Mouse (Mus musculus) embryonic facial prominence, embryonic 15.5 days (tissue): ENCODE measurements around the gene Cdh26. TPM values are rescaled to one million over a fixed set of nuclear protein-coding genes. Genes with fewer than 3 reads are reported as not detected.

Experiments used
- ATAC-seq: fragments of 200-750 bp; cut with Nextera tagmentation; 2 replicates; pipeline ENCODE4 v1.8.0; 2017; ENCODE audit warnings: low read depth, moderate TSS enrichment; ENCODE audit not compliant: insufficient number of reproducible peaks, low FRiP score, low TSS enrichment
- H3K27ac ChIP-seq: fragments of 300-500 bp; sonication (generic); replicated peaks from 2 replicates; pipeline ENCODE4 v1.5.1; 2015; ENCODE audit warnings: mild to moderate bottlenecking, inconsistent platforms
- H3K27me3 ChIP-seq: fragments of 300-500 bp; sonication (generic); 2 replicates; pipeline ENCODE4 v1.6.1; 2015; ENCODE audit warnings: inconsistent platforms
- H3K36me3 ChIP-seq: fragments of 300-500 bp; sonication (generic); 2 replicates; pipeline ENCODE4 v1.6.1; 2015; ENCODE audit warnings: mild to moderate bottlenecking, inconsistent platforms
- H3K4me1 ChIP-seq: fragments of 300-500 bp; sonication (generic); 2 replicates; pipeline ENCODE4 v1.6.1; 2015; ENCODE audit warnings: inconsistent platforms
- H3K4me2 ChIP-seq: fragments of 300-500 bp; sonication (generic); replicated peaks from 2 replicates; pipeline ENCODE4 v1.6.1; 2015; ENCODE audit warnings: mild to moderate bottlenecking, inconsistent platforms
- H3K4me3 ChIP-seq: fragments of 300-500 bp; sonication (generic); replicated peaks from 2 replicates; pipeline ENCODE4 v1.5.1; 2015; ENCODE audit warnings: mild to moderate bottlenecking, inconsistent platforms
- H3K9ac ChIP-seq: fragments of 300-500 bp; sonication (generic); 2 replicates; pipeline ENCODE4 v1.6.1; 2015; ENCODE audit warnings: inconsistent platforms
- H3K9me3 ChIP-seq: fragments of 300-500 bp; sonication (generic); replicated peaks from 2 replicates; pipeline ENCODE4 v1.6.1; 2016; ENCODE audit warnings: inconsistent platforms
- WGBS: fragments of 180-500 bp; shearing (Covaris S2); methylation state at CpG from one replicate; pipeline ENCODE4 v1.1.7; 2015; 5-methylcytosine and 5-hydroxymethylcytosine counted together
- polyA plus RNA-seq: library from polyadenylated mRNA; unstranded; fragments of >200 nt; fragmentation: Nextera tagmentation; extraction: Ambion mirVana; gene quantifications from 2 replicates; pipeline ENCODE4 v1.2.1, GENCODE M21; 2015

Gene Cdh26
- polyA plus RNA-seq, 1 experiment from 2014 or later = 5.2 TPM

GRCm38 (mm10) chr2:178508279-178508678 is 77.9 kb downstream of the Cdh26 start:
- peaks cover 25% of the 10 kb centered on the region for H3K27me3 ChIP-seq
- H3K4me3 ChIP-seq = no peak overlapping the region
- no peak for ATAC-seq
- H3K9me3 ChIP-seq = no peaks in the 10 kb centered on the region
- no peak overlapping the region for H3K4me2 ChIP-seq
- no peaks in the 10 kb centered on the region for H3K36me3 ChIP-seq
- no peak overlapping the region for H3K27ac ChIP-seq
- 78% methylated on average over 6 of the region's 6 CpGs for WGBS
- peaks cover 5% of the 10 kb centered on the region; the same call in 1 of the 2 replicates for H3K4me1 ChIP-seq
- H3K9ac ChIP-seq = no peak overlapping the region

- Histone ChIP-seq H3K36me3 (no peaks in the 10 kb centered on the region), H3K9me3 (no peaks in the 10 kb centered on the region), H3K9ac (no peak overlapping the region), H3K4me2 (no peak overlapping the region), H3K4me1 (peaks cover 19% of the 10 kb centered on the region), H3K27ac (no peak overlapping the region), H3K27me3 (peaks cover 37% of the 10 kb centered on the region), H3K4me3 (no peak overlapping the region)
- WGBS = 64% methylated on average over 4 of the region's 4 CpGs
- no peak for ATAC-seq
Observed at GRCm38 (mm10) chr2:178513043-178513442, 82.7 kb downstream of the Cdh26 start.

GRCm38 (mm10) chr2:178513636-178514071 is 83.3 kb downstream of the Cdh26 start:
- no peak overlapping the region for H3K9ac ChIP-seq
- H3K27ac ChIP-seq = no peak overlapping the region
- 28% methylated on average over 16 of the region's 16 CpGs for WGBS
- H3K4me2 ChIP-seq = no peak overlapping the region
- no peaks in the 10 kb centered on the region for H3K9me3 ChIP-seq
- H3K27me3 ChIP-seq = peaks cover 34% of the 10 kb centered on the region
- H3K4me1 ChIP-seq = peaks cover 19% of the 10 kb centered on the region
- no peaks in the 10 kb centered on the region for H3K36me3 ChIP-seq
- ATAC-seq = peak; percentile 76; the same call in 1 of the 2 replicates
- no peak overlapping the region for H3K4me3 ChIP-seq

- Histone ChIP-seq H3K4me1 (peaks cover 15% of the 10 kb centered on the region), H3K27me3 (peaks cover 35% of the 10 kb centered on the region), H3K4me2 (no peak overlapping the region), H3K9ac (no peak overlapping the region), H3K27ac (no peak overlapping the region), H3K4me3 (no peak overlapping the region), H3K9me3 (no peaks in the 10 kb centered on the region), H3K36me3 (no peaks in the 10 kb centered on the region)
- WGBS = 82% methylated on average over 5 of the region's 5 CpGs
- ATAC-seq = no peak
Observed at GRCm38 (mm10) chr2:178516421-178516820, 86.1 kb downstream of the Cdh26 start.

GRCm38 (mm10) chr2:178516941-178517340 is 86.6 kb downstream of the Cdh26 start:
- Histone ChIP-seq H3K9me3 (no peaks in the 10 kb centered on the region), H3K9ac (no peak overlapping the region), H3K27ac (no peak overlapping the region), H3K4me2 (no peak overlapping the region), H3K4me1 (peaks cover 15% of the 10 kb centered on the region), H3K4me3 (no peak overlapping the region), H3K36me3 (no peaks in the 10 kb centered on the region), H3K27me3 (peaks cover 32% of the 10 kb centered on the region)
- no peak for ATAC-seq
- 75% methylated on average over 9 of the region's 9 CpGs for WGBS

- Histone ChIP-seq H3K4me2 (no peak overlapping the region), H3K9me3 (no peaks in the 10 kb centered on the region), H3K4me3 (no peak overlapping the region), H3K27ac (no peak overlapping the region), H3K36me3 (no peaks in the 10 kb centered on the region), H3K4me1 (peaks cover 4% of the 10 kb centered on the region), H3K27me3 (peaks cover 21% of the 10 kb centered on the region), H3K9ac (no peak overlapping the region)
- 82% methylated on average over 4 of the region's 4 CpGs for WGBS
- no peak for ATAC-seq
Observed at GRCm38 (mm10) chr2:178519321-178519720, 89.0 kb downstream of the Cdh26 start.

GRCm38 (mm10) chr2:178520216-178520615 is 89.9 kb downstream of the Cdh26 start:
- H3K27ac ChIP-seq = no peak overlapping the region
- H3K4me2 ChIP-seq = no peak overlapping the region
- H3K36me3 ChIP-seq = no peaks in the 10 kb centered on the region
- no peak for ATAC-seq
- H3K9ac ChIP-seq = no peak overlapping the region
- H3K27me3 ChIP-seq = peaks cover 13% of the 10 kb centered on the region
- no peaks in the 10 kb centered on the region for H3K9me3 ChIP-seq
- no peak overlapping the region for H3K4me3 ChIP-seq
- 49% methylated on average over 2 of the region's 2 CpGs for WGBS
- H3K4me1 ChIP-seq = no peaks in the 10 kb centered on the region

- H3K27ac ChIP-seq = no peak overlapping the region
- no peak overlapping the region for H3K9ac ChIP-seq
- 0 out of 2 replicates have a peak, but pooled peaks cover 3% of the 10 kb centered on the region for H3K27me3 ChIP-seq
- no peak overlapping the region for H3K4me3 ChIP-seq
- no peak overlapping the region for H3K4me2 ChIP-seq
- no peaks in the 10 kb centered on the region for H3K36me3 ChIP-seq
- no peaks in the 10 kb centered on the region for H3K4me1 ChIP-seq
- no peaks in the 10 kb centered on the region for H3K9me3 ChIP-seq
- no peak for ATAC-seq
- WGBS = 37% methylated on average over 4 of the region's 4 CpGs
Observed at GRCm38 (mm10) chr2:178522331-178522730, 92.0 kb downstream of the Cdh26 start.

GRCm38 (mm10) chr2:178522786-178523185 is 92.5 kb downstream of the Cdh26 start:
- Histone ChIP-seq H3K4me2 (no peak overlapping the region), H3K36me3 (no peaks in the 10 kb centered on the region), H3K9ac (no peak overlapping the region), H3K27ac (no peak overlapping the region), H3K4me1 (no peaks in the 10 kb centered on the region), H3K9me3 (no peaks in the 10 kb centered on the region), H3K4me3 (no peak overlapping the region), H3K27me3 (0 out of 2 replicates have a peak, but pooled peaks cover 3% of the 10 kb centered on the region)
- no peak for ATAC-seq
- 100% methylated on average over 1 of the region's 1 CpGs for WGBS

GRCm38 (mm10) chr2:178526776-178527175 is 96.4 kb downstream of the Cdh26 start:
- Histone ChIP-seq H3K9ac (no peak overlapping the region), H3K9me3 (no peaks in the 10 kb centered on the region)
- WGBS = 85% methylated on average over 6 of the region's 6 CpGs

GRCm38 (mm10) chr2:178531226-178531625 is 100.9 kb downstream of the Cdh26 start:
- Histone ChIP-seq H3K4me2 (no peak overlapping the region), H3K27ac (no peak overlapping the region), H3K9me3 (no peaks in the 10 kb centered on the region), H3K4me1 (no peaks in the 10 kb centered on the region), H3K4me3 (no peak overlapping the region), H3K9ac (no peak overlapping the region), H3K36me3 (no peaks in the 10 kb centered on the region), H3K27me3 (no peaks in the 10 kb centered on the region)
- 72% methylated on average over 5 of the region's 5 CpGs for WGBS
- no peak for ATAC-seq

More at GRCm38 (mm10) chr2:178526776-178527175, 96.4 kb downstream of the Cdh26 start:
- no peak overlapping the region for H3K4me2 ChIP-seq
- H3K36me3 ChIP-seq = no peaks in the 10 kb centered on the region
- no peak overlapping the region for H3K27ac ChIP-seq
- H3K27me3 ChIP-seq = no peaks in the 10 kb centered on the region
- H3K4me3 ChIP-seq = no peak overlapping the region
- ATAC-seq = no peak
- no peaks in the 10 kb centered on the region for H3K4me1 ChIP-seq

GRCm38 (mm10) chr2:178536574-178536973 is 106.2 kb downstream of the Cdh26 start:
- peaks cover 3% of the 10 kb centered on the region; the same call in 1 of the 2 replicates for H3K27me3 ChIP-seq
- H3K27ac ChIP-seq = no peak overlapping the region
- H3K9me3 ChIP-seq = no peaks in the 10 kb centered on the region
- H3K4me3 ChIP-seq = no peak overlapping the region
- ATAC-seq = no peak
- H3K36me3 ChIP-seq = no peaks in the 10 kb centered on the region
- H3K4me1 ChIP-seq = no peaks in the 10 kb centered on the region
- no peak overlapping the region for H3K9ac ChIP-seq
- WGBS = 69% methylated on average over 4 of the region's 4 CpGs
- no peak overlapping the region for H3K4me2 ChIP-seq
